Mouse (Mus musculus): ENCODE results near the gene Golga4. TPM values are rescaled to one million over a fixed set of nuclear protein-coding genes. Genes with fewer than 3 reads are reported as not detected.

Golga4 gene
- polyA plus RNA-seq, 1 experiment from 2014 or later: 64.0 TPM

DNA sequence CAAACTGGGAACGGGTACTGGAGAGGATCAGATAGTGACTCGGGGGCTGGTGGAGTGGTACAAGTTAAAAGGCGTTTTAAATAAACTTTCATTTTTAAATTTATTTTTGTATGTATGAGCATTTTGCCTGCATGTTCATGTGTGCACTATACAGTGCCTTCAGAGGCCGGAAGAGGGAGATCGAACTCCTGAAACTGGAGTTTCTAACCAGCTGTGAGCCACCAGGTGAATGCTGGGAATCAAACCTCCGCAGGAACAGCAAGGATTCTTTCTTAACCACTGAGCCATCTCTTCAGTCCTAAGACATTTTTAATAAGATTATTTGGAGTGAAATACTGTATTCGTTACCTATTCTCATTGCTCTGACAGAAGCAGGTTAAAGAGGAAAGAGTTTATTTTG, 8.0 kb upstream of the Golga4 start:
- Histone ChIP-seq H3K9ac (ENCODE audit: low read length) (no peak overlapping the region), H3K36me3 (ENCODE audit: control insufficient read depth, insufficient read depth, low read length) (no peaks in the 10 kb centered on the region), H3K4me3 (ENCODE audit: control insufficient read depth in 1 of 2, insufficient read depth in 1 of 2, low read depth in 1 of 2, low read length in 2 of 2) (no peak overlapping the region), H3K27me3 (ENCODE audit: control insufficient read depth, insufficient read depth, low read length) (no peaks in the 10 kb centered on the region), H3K9me3 (ENCODE audit: control insufficient read depth, low read length) (peaks cover 6% of the 10 kb centered on the region; the same call in 1 of the 2 replicates), H3K4me2 (ENCODE audit: low read length) (no peak overlapping the region), H3K27ac (replicated peaks in 1 of 2; ENCODE audit: control insufficient read depth in 1 of 2, insufficient read depth in 1 of 2, low read depth in 2 of 2, low read length in 2 of 2) (no peak overlapping the region), H3K4me1 (ENCODE audit: control insufficient read depth in 2 of 2, insufficient read depth in 2 of 2, low read length in 2 of 2) (no peaks in the 10 kb centered on the region)
- ATAC-seq (ENCODE audit: insufficient number of reproducible peaks, insufficient read depth, low FRiP score, low read depth): no peak
- WGBS: 54% methylated on average over 7 of the region's 7 CpGs

DNA sequence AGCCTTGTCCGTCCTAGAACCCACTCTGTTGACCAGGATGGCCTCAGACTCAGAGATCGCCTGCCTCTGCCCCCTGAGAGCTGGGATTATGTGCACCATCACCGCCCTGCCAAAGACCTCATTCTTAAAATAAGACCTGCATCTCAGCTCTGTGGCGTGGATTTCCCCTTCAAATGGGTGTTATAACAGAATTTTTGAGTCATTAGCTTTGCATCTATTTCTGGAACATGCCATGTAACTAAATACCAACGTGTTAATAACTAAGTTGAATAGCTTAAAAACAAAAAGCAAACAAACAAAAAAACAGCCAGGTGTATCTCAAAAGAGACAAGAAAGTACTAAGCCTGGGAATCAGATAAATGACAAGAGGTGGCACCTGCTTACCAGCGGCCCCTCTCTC, 5.1 kb upstream of the Golga4 start:
- Histone ChIP-seq H3K9ac (ENCODE audit: low read length) (no peak overlapping the region), H3K4me1 (ENCODE audit: control insufficient read depth in 2 of 2, insufficient read depth in 2 of 2, low read length in 2 of 2) (peaks cover 0 to 2% of the 10 kb centered on the region in 2 experiments; a peak in 1 of 4 replicates), H3K9me3 (ENCODE audit: control insufficient read depth, low read length) (no peaks in the 10 kb centered on the region), H3K4me2 (ENCODE audit: low read length) (no peak overlapping the region), H3K36me3 (ENCODE audit: control insufficient read depth, insufficient read depth, low read length) (no peaks in the 10 kb centered on the region), H3K4me3 (ENCODE audit: control insufficient read depth in 1 of 2, insufficient read depth in 1 of 2, low read depth in 1 of 2, low read length in 2 of 2) (no peak overlapping the region), H3K27me3 (ENCODE audit: control insufficient read depth, insufficient read depth, low read length) (no peaks in the 10 kb centered on the region), H3K27ac (replicated peaks in 1 of 2; ENCODE audit: control insufficient read depth in 1 of 2, insufficient read depth in 1 of 2, low read depth in 2 of 2, low read length in 2 of 2) (no peak overlapping the region)
- ATAC-seq (ENCODE audit: insufficient number of reproducible peaks, insufficient read depth, low FRiP score, low read depth): no peak
- WGBS: 77% methylated on average over 6 of the region's 6 CpGs

DNA sequence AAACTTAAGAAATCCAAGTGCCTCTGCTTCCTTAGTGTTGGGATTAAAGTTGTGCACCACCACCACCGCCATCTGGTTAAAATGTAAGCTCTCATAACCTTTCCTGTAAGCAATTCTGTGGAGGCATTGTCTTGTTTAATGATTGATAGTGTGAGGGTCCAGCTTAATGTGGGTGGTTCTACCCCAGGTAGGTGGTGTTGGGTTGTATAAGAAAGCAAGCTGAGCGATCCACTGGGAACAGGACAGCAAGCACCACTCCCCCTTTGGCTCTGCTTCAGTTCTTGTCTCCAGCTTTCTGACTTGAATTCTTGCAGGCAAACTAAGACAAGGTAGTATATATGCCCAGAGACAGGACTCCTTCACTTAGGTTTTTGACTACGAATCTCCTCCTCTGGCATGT, 1.4 kb upstream of the Golga4 start:
- peaks cover 5 to 22% of the 10 kb centered on the region in 2 experiments for H3K4me1 ChIP-seq (ENCODE audit: control insufficient read depth in 2 of 2, insufficient read depth in 2 of 2, low read length in 2 of 2)
- no peak overlapping the region for H3K4me2 ChIP-seq (ENCODE audit: low read length)
- no peak for ATAC-seq (ENCODE audit: insufficient number of reproducible peaks, insufficient read depth, low FRiP score, low read depth)
- no peaks in the 10 kb centered on the region for H3K27me3 ChIP-seq (ENCODE audit: control insufficient read depth, insufficient read depth, low read length)
- no peak overlapping the region for H3K4me3 ChIP-seq (ENCODE audit: control insufficient read depth in 1 of 2, insufficient read depth in 1 of 2, low read depth in 1 of 2, low read length in 2 of 2)
- no peak overlapping the region for H3K9ac ChIP-seq (ENCODE audit: low read length)
- no peaks in the 10 kb centered on the region for H3K36me3 ChIP-seq (ENCODE audit: control insufficient read depth, insufficient read depth, low read length)
- WGBS: 75% methylated on average over 3 of the region's 3 CpGs
- no peaks in the 10 kb centered on the region for H3K9me3 ChIP-seq (ENCODE audit: control insufficient read depth, low read length)
- no peak overlapping the region for H3K27ac ChIP-seq (replicated peaks in 1 of 2; ENCODE audit: control insufficient read depth in 1 of 2, insufficient read depth in 1 of 2, low read depth in 2 of 2, low read length in 2 of 2)

DNA sequence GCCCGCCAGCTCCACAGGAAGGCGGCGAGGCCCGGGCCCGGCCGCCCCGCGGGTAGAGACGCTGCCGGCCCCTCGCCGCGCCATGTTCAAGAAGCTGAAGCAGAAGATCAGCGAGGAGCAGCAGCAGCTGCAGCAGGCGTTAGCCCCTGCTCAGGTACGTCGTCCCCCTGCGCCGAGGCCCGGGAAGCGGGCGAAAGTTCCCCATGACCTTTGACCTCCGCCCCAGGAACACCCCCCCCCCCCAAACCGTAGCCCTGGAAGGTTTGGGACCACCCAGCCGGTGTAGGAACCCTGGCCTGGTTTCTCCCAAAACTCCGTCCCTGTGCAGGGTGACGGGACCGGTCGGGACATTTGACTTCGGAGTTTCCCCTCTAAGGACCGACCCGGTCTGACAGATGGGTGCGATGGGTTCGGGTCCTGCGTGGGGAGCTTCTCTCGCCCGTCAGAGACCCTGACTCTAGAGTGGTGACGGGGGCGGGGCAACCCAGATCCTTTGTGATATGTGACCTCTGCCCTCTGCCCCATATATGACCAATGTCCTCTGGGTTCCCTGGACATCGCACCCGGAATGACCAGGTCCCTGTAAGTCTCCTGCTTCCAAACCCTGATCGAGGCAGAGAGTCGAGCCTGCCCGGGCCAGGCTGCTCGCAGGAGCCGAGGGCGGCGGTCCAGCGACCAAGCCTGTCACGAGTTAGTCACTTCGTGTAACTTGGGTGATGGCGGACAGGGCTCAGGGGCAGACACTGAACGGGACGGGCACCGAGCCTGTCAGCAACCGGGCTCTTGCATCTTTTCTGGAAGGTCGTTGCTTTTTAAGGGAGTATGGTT, 551 bp downstream of the Golga4 start:
- H3K4me1 ChIP-seq (ENCODE audit: control insufficient read depth in 2 of 2, insufficient read depth in 2 of 2, low read length in 2 of 2): peaks cover 13 to 41% of the 10 kb centered on the region in 2 experiments
- H3K4me3 ChIP-seq (ENCODE audit: control insufficient read depth in 1 of 2, insufficient read depth in 1 of 2, low read depth in 1 of 2, low read length in 2 of 2): peak overlapping the region; percentile 95 to 96
- no peaks in the 10 kb centered on the region for H3K27me3 ChIP-seq (ENCODE audit: control insufficient read depth, insufficient read depth, low read length)
- peak overlapping the region; percentile 96 for H3K9ac ChIP-seq (ENCODE audit: low read length)
- WGBS: under 1% methylated on average over 57 of the region's 57 CpGs
- H3K27ac ChIP-seq (replicated peaks in 1 of 2; ENCODE audit: control insufficient read depth in 1 of 2, insufficient read depth in 1 of 2, low read depth in 2 of 2, low read length in 2 of 2): peak overlapping the region; percentile 57 to 86
- H3K9me3 ChIP-seq (ENCODE audit: control insufficient read depth, low read length): no peaks in the 10 kb centered on the region
- H3K36me3 ChIP-seq (ENCODE audit: control insufficient read depth, insufficient read depth, low read length): peaks cover 6% of the 10 kb centered on the region; the same call in 1 of the 2 replicates
- peak; percentile 34; the same call in 1 of the 2 replicates for ATAC-seq (ENCODE audit: insufficient number of reproducible peaks, insufficient read depth, low FRiP score, low read depth)
- H3K4me2 ChIP-seq (ENCODE audit: low read length): peak overlapping the region; percentile 96

DNA sequence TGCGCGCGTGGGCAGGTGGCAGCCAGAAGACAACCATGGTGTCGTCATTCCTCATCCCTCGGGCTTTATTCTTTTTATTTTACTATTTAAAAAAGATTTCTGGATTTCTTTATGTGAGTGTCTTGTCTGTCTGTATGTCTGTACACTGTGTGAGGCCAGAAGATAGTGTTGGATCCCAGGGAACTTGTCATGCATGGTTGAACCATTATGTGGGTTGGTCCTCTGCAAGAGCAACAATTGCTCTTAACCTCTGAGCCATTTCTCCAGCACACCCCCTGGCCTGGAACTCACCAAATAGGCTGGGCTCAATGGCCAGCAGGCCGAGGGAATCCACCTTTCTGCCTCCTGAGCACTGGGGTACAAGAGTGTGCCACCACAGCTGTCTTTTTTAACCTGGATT, 1.5 kb downstream of the Golga4 start:
- H3K9ac ChIP-seq (ENCODE audit: low read length): peak overlapping the region; percentile 96

DNA sequence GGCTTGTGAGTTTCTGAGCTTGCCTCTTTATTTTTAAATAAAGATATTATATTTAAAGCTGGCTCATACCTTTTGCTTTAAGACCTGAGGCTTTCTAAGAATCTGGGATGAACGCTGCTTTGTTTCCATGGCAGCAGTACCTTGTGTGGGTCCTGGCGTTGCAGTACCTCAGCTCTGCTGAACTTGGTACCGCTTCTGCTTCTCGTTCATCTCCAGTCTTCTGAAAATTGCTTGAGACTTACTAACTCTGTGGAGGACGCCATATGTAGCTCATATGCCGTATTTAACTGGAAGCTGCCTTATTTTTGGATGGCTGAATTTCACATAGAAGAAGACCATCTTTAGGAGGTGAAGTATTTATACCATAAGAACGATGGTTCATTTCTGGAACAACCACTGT, 2.5 kb downstream of the Golga4 start:
- Histone ChIP-seq H3K4me1 (ENCODE audit: control insufficient read depth in 2 of 2, insufficient read depth in 2 of 2, low read length in 2 of 2) (peaks cover 16 to 59% of the 10 kb centered on the region in 2 experiments), H3K27me3 (ENCODE audit: control insufficient read depth, insufficient read depth, low read length) (no peaks in the 10 kb centered on the region), H3K9ac (ENCODE audit: low read length) (no peak overlapping the region), H3K4me3 (ENCODE audit: control insufficient read depth in 1 of 2, insufficient read depth in 1 of 2, low read depth in 1 of 2, low read length in 2 of 2) (no peak overlapping the region), H3K9me3 (ENCODE audit: control insufficient read depth, low read length) (no peaks in the 10 kb centered on the region), H3K27ac (replicated peaks in 1 of 2; ENCODE audit: control insufficient read depth in 1 of 2, insufficient read depth in 1 of 2, low read depth in 2 of 2, low read length in 2 of 2) (no peak overlapping the region), H3K36me3 (ENCODE audit: control insufficient read depth, insufficient read depth, low read length) (peaks cover 6% of the 10 kb centered on the region; the same call in 1 of the 2 replicates), H3K4me2 (ENCODE audit: low read length) (no peak overlapping the region)
- no peak for ATAC-seq (ENCODE audit: insufficient number of reproducible peaks, insufficient read depth, low FRiP score, low read depth)
- 84% methylated on average over 7 of the region's 7 CpGs for WGBS

More for the DNA sequence above, 1.5 kb downstream of the Golga4 start:
- H3K4me3 ChIP-seq (ENCODE audit: control insufficient read depth in 1 of 2, insufficient read depth in 1 of 2, low read depth in 1 of 2, low read length in 2 of 2): peak overlapping the region in 1 of 2 experiments; percentile 96; a peak in 2 of 4 replicates
- no peaks in the 10 kb centered on the region for H3K9me3 ChIP-seq (ENCODE audit: control insufficient read depth, low read length)
- H3K4me2 ChIP-seq (ENCODE audit: low read length): peak overlapping the region; percentile 96
- ATAC-seq (ENCODE audit: insufficient number of reproducible peaks, insufficient read depth, low FRiP score, low read depth): no peak
- 87% methylated on average over 6 of the region's 6 CpGs for WGBS
- no peaks in the 10 kb centered on the region for H3K27me3 ChIP-seq (ENCODE audit: control insufficient read depth, insufficient read depth, low read length)
- peaks cover 16 to 51% of the 10 kb centered on the region in 2 experiments for H3K4me1 ChIP-seq (ENCODE audit: control insufficient read depth in 2 of 2, insufficient read depth in 2 of 2, low read length in 2 of 2)
- no peak overlapping the region for H3K27ac ChIP-seq (replicated peaks in 1 of 2; ENCODE audit: control insufficient read depth in 1 of 2, insufficient read depth in 1 of 2, low read depth in 2 of 2, low read length in 2 of 2)
- H3K36me3 ChIP-seq (ENCODE audit: control insufficient read depth, insufficient read depth, low read length): peaks cover 6% of the 10 kb centered on the region; the same call in 1 of the 2 replicates

DNA sequence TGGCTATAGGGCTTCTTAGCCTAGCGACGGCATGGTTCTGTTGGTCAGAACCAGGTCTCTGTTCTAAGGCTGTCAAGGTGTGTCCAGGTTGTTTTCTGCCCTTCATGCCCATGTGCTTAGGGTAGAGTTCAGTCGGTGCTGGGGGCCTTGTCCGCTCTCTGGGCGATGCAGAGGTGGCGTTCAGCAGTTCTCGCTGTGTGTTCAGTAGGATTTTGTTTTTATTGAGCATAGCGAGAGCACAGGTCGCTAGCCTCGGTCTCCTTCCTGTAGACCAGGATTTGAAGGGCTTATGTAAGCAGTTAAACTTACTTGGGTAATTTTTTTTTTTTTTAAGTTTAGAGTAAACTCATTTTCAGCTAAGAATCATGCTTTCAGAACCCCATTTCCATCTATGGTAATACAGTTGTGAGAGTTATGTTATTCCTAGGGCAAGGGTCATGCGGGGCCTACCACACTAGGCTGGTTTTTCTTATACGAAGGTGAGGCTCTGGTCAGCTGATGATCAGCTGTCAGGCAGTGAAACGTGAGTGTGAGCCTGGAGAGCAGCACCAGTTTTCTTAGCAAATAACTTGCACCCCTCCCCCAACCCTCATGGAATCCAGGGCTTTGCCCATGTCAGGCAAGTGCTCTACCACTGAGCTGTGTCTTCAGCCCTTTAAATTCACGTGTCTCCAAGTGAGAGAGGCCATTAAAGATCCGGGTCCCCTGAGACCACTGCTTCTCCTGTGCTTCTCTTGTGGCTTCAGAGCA, 5.0 kb downstream of the Golga4 start:
- peaks cover 16 to 77% of the 10 kb centered on the region in 2 experiments for H3K4me1 ChIP-seq (ENCODE audit: control insufficient read depth in 2 of 2, insufficient read depth in 2 of 2, low read length in 2 of 2)
- peak overlapping the region; percentile 11; the same call in 1 of the 2 replicates for H3K9ac ChIP-seq (ENCODE audit: low read length)
- H3K27ac ChIP-seq (replicated peaks in 1 of 2; ENCODE audit: control insufficient read depth in 1 of 2, insufficient read depth in 1 of 2, low read depth in 2 of 2, low read length in 2 of 2): peak overlapping the region in 1 of 2 experiments; percentile 53; a peak in 1 of 4 replicates
- no peaks in the 10 kb centered on the region for H3K27me3 ChIP-seq (ENCODE audit: control insufficient read depth, insufficient read depth, low read length)
- no peak for ATAC-seq (ENCODE audit: insufficient number of reproducible peaks, insufficient read depth, low FRiP score, low read depth)
- no peak overlapping the region for H3K4me3 ChIP-seq (ENCODE audit: control insufficient read depth in 1 of 2, insufficient read depth in 1 of 2, low read depth in 1 of 2, low read length in 2 of 2)
- H3K4me2 ChIP-seq (ENCODE audit: low read length): no peak overlapping the region; the same call in 1 of the 2 replicates
- no peaks in the 10 kb centered on the region for H3K9me3 ChIP-seq (ENCODE audit: control insufficient read depth, low read length)
- H3K36me3 ChIP-seq (ENCODE audit: control insufficient read depth, insufficient read depth, low read length): peaks cover 26% of the 10 kb centered on the region
- WGBS: 67% methylated on average over 15 of the region's 15 CpGs

Measured in heart, embryonic 14.5 days (tissue).